Mouse (Mus musculus) urinary bladder, postnatal 25 days (tissue): ENCODE measurements around the gene Mx1.

Experiments
- DNase-seq: peaks from one replicate; pipeline ENCODE4 v3.0.0; 2022; ENCODE audit warnings: low spot score

Mx1 gene

GRCm38 (mm10) chr16:97462481-97463181, at the start of gene Mx1:
Gene Mx1, minus strand, starts transcription at chr16:97462907.
- DNase-seq = no peak

- no peak for DNase-seq
These were observed 49.6 kb upstream of the Mx1 start for GRCm38 (mm10) chr16:97512347-97512751.

- no peak for DNase-seq
These were observed 48.8 kb upstream of the Mx1 start for GRCm38 (mm10) chr16:97511495-97511894.

GRCm38 (mm10) chr16:97510849-97511248, 48.1 kb upstream of the Mx1 start:
- no peak for DNase-seq

- no peak for DNase-seq
These were observed 45.1 kb upstream of the Mx1 start for GRCm38 (mm10) chr16:97507783-97508182.

GRCm38 (mm10) chr16:97504793-97505192, 42.1 kb upstream of the Mx1 start:
- no peak for DNase-seq

GRCm38 (mm10) chr16:97503849-97504248, 41.1 kb upstream of the Mx1 start:
- DNase-seq = no peak

GRCm38 (mm10) chr16:97500901-97501300, 38.2 kb upstream of the Mx1 start:
- no peak for DNase-seq

GRCm38 (mm10) chr16:97499450-97499849, 36.7 kb upstream of the Mx1 start:
- DNase-seq = no peak

GRCm38 (mm10) chr16:97498139-97498538, 35.4 kb upstream of the Mx1 start:
- DNase-seq = no peak

- no peak for DNase-seq
These were observed 35.0 kb upstream of the Mx1 start for GRCm38 (mm10) chr16:97497682-97498081.

- DNase-seq = no peak
These were observed 33.3 kb upstream of the Mx1 start for GRCm38 (mm10) chr16:97496026-97496425.

- no peak for DNase-seq
These were observed 29.7 kb upstream of the Mx1 start for GRCm38 (mm10) chr16:97492369-97492768.

GRCm38 (mm10) chr16:97478655-97479054, 15.9 kb upstream of the Mx1 start:
- DNase-seq = no peak

- no peak for DNase-seq
These were observed 13.8 kb upstream of the Mx1 start for GRCm38 (mm10) chr16:97476524-97476923.

- no peak for DNase-seq
These were observed 12.9 kb upstream of the Mx1 start for GRCm38 (mm10) chr16:97475581-97475980.

GRCm38 (mm10) chr16:97474671-97475070, 12.0 kb upstream of the Mx1 start:
- DNase-seq = no peak

- DNase-seq = no peak
These were observed 5.5 kb upstream of the Mx1 start for GRCm38 (mm10) chr16:97467993-97468791.

- DNase-seq = no peak
These were observed 4.8 kb upstream of the Mx1 start for GRCm38 (mm10) chr16:97467472-97467871.

- no peak for DNase-seq
These were observed 3.7 kb upstream of the Mx1 start for GRCm38 (mm10) chr16:97466182-97466957.

- no peak for DNase-seq
These were observed 1.4 kb downstream of the Mx1 start for GRCm38 (mm10) chr16:97461271-97461670.

GRCm38 (mm10) chr16:97459831-97460230, 2.9 kb downstream of the Mx1 start:
- no peak for DNase-seq

- DNase-seq = no peak
These were observed 15.3 kb downstream of the Mx1 start for GRCm38 (mm10) chr16:97447386-97447785.
